In genomic region chr9:64253021-64253904, GRCm38 (mm10) we compare ENCODE assay signal across 8 mouse cellular contexts. TPM values are rescaled to one million over a fixed set of nuclear protein-coding genes. Genes with fewer than 3 reads are reported as not detected.
DNase-seq lines count a peak whose midpoint lies in the region; ATAC-seq lines count a peak whose summit lies in the region.

TSS of gene Map2k1 (minus strand) at chr9:64253631.

- peak; percentile 98 for ATAC-seq in hindbrain, embryonic 16.5 days

- H3K79me2 ChIP-seq in macrophage (ENCODE audit: inconsistent target): peaks cover 47% of the 10 kb centered on the region

- H3K4me1 ChIP-seq in hindbrain, embryonic 16.5 days (ENCODE audit: control insufficient read depth, insufficient read depth, low read depth, low read length): peaks cover 9% of the 10 kb centered on the region

- no peaks in the 10 kb centered on the region for H3K27me3 ChIP-seq in hindbrain, embryonic 16.5 days (replicated peaks; ENCODE audit: control insufficient read depth, insufficient read depth, low read length)

- H3K9me3 ChIP-seq in hindbrain, embryonic 16.5 days (ENCODE audit: control insufficient read depth, low read length): no peaks in the 10 kb centered on the region

- peak within 1 kb of the TSS; percentile 86 for H3K9ac ChIP-seq in hindbrain, embryonic 16.5 days (ENCODE audit: low read depth, low read length)

- peak within 1 kb of the TSS; percentile 75 for H3K4me2 ChIP-seq in hindbrain, embryonic 16.5 days (ENCODE audit: low read length)

- H3K27ac ChIP-seq in hindbrain, embryonic 16.5 days (ENCODE audit: low read depth, low read length): peak within 1 kb of the TSS; percentile 91
- H3K27ac ChIP-seq in macrophage: peak within 1 kb of the TSS; percentile 67

- peak within 1 kb of the TSS; percentile 81 for H3K4me3 ChIP-seq in hindbrain, embryonic 16.5 days (ENCODE audit: low read length)
- peak within 1 kb of the TSS; percentile 91 for H3K4me3 ChIP-seq in macrophage (ENCODE audit: inconsistent target)

- WGBS in hindbrain, embryonic 16.5 days: under 1% methylated on average over 83 of the region's 89 CpGs
- WGBS in macrophage (ENCODE audit: missing documents): under 1% methylated on average over 89 of the region's 89 CpGs

- DNase-seq in WW6 (ENCODE audit: low read depth, low spot score): peak; percentile 96
- peak; percentile 99 to 100 for DNase-seq in cerebellum, postnatal 4 days (ENCODE audit: low spot score in 2 of 2)
- DNase-seq in gastrocnemius, adult 18-20 months (ENCODE audit: low spot score): peak; percentile 100
- DNase-seq in left cerebral cortex, adult 18-20 months (ENCODE audit: low spot score in 2 of 2): peak; percentile 100
- peak; percentile 100 for DNase-seq in right cerebral cortex, adult 18-20 months
- peak; percentile 100 for DNase-seq in urinary bladder, postnatal 10 days (ENCODE audit: low spot score)

- H3K36me3 ChIP-seq in hindbrain, embryonic 16.5 days (ENCODE audit: control insufficient read depth, insufficient read depth, low read length): no peaks in the 10 kb centered on the region
- no peaks in the 10 kb centered on the region for H3K36me3 ChIP-seq in macrophage (ENCODE audit: inconsistent target)

RNA-seq across cellular contexts. Expression of gene Map2k1, which starts in this region (rescaled TPM):
- 10 to 100 TPM; 55.8 to 56.9 TPM for total RNA-seq in gastrocnemius, adult 18-20 months (2021)
- 78.7 and 83.9 TPM in 2 replicates for polyA plus RNA-seq in hindbrain, embryonic 16.5 days (2015; fragmentation: Nextera tagmentation; extraction: Ambion mirVana)
- 100 to 1,000 TPM; 292 to 323 TPM for total RNA-seq in left cerebral cortex, adult 18-20 months (2021)
- 100 to 1,000 TPM in 10 of 26 experiments, 10 to 100 TPM in 16; 62.8 to 282 (median 92.4) TPM for total RNA-seq in macrophage (2018; cell fraction: chromatin; rRNA removed)
- 100 to 1,000 TPM in 12 of 26 experiments, 10 to 100 TPM in 14; 64.2 to 132 (median 94.7) TPM for total RNA-seq in macrophage (2018; cell fraction: cytosol; rRNA removed)
- total RNA-seq in macrophage (2018; cell fraction: nucleus; rRNA removed): 100 to 1,000 TPM in 14 of 26 experiments, 10 to 100 TPM in 12; 46.5 to 207 (median 104) TPM
- 30.9 to 88.8 TPM (median 78.1 TPM) in 3 replicates for polyA plus RNA-seq in macrophage (2018)

Comparison
In these comparisons a context has a peak if more than half of its experiments do, and no peak if none do; other contexts are left out.
1. Peak in every context shown above with its lines: DNase-seq, ATAC-seq, H3K4me3 ChIP-seq and H3K27ac ChIP-seq.
2. RNA of gene Map2k1 (total RNA-seq): 292 to 323 TPM in left cerebral cortex, adult 18-20 months; 55.8 to 56.9 TPM in gastrocnemius, adult 18-20 months; every median in the first group is over 4 times any median in the second.